Mouse (Mus musculus): ENCODE data around the gene Npy1r.

The Npy1r gene

GRCm38 (mm10) chr8:66696970-66697843 lies at the start of gene Npy1r:
Gene Npy1r (plus strand): TSS chr8:66697192.
- DNase-seq (ENCODE audit: low read depth, low spot score): peak; percentile 65

GRCm38 (mm10) chr8:66681261-66681660 lies 15.7 kb upstream of the Npy1r start:
- no peak for DNase-seq (ENCODE audit: low read depth, low spot score)

- DNase-seq (ENCODE audit: low read depth, low spot score): no peak
Observed at GRCm38 (mm10) chr8:66687511-66688329, 9.3 kb upstream of the Npy1r start, which contains the start of gene Npy5r. Gene Npy5r (minus strand): TSS chr8:66688128.

- no peak for DNase-seq (ENCODE audit: low read depth, low spot score)
Observed at GRCm38 (mm10) chr8:66688395-66688794, 8.6 kb upstream of the Npy1r start.

- no peak for DNase-seq (ENCODE audit: low read depth, low spot score)
Observed at GRCm38 (mm10) chr8:66688799-66689198, 8.2 kb upstream of the Npy1r start.

- no peak for DNase-seq (ENCODE audit: low read depth, low spot score)
Observed at GRCm38 (mm10) chr8:66690402-66690801, 6.6 kb upstream of the Npy1r start.

- no peak for DNase-seq (ENCODE audit: low read depth, low spot score)
Observed at GRCm38 (mm10) chr8:66698011-66698410, 1.0 kb downstream of the Npy1r start.

GRCm38 (mm10) chr8:66698782-66699181 lies 1.8 kb downstream of the Npy1r start:
- DNase-seq (ENCODE audit: low read depth, low spot score): no peak

GRCm38 (mm10) chr8:66714324-66714975 lies 17.5 kb downstream of the Npy1r start:
- DNase-seq (ENCODE audit: low read depth, low spot score): peak; percentile 22

- DNase-seq (ENCODE audit: low read depth, low spot score): no peak
Observed at GRCm38 (mm10) chr8:66722835-66723234, 25.8 kb downstream of the Npy1r start.

GRCm38 (mm10) chr8:66729446-66729845 lies 32.5 kb downstream of the Npy1r start:
- DNase-seq (ENCODE audit: low read depth, low spot score): no peak

GRCm38 (mm10) chr8:66731957-66732356 lies 35.0 kb downstream of the Npy1r start:
- DNase-seq (ENCODE audit: low read depth, low spot score): no peak

- no peak for DNase-seq (ENCODE audit: low read depth, low spot score)
Observed at GRCm38 (mm10) chr8:66742359-66742758, 45.4 kb downstream of the Npy1r start.

- no peak for DNase-seq (ENCODE audit: low read depth, low spot score)
Observed at GRCm38 (mm10) chr8:66745612-66746011, 48.6 kb downstream of the Npy1r start.

GRCm38 (mm10) chr8:66751621-66752020 lies 54.6 kb downstream of the Npy1r start:
- DNase-seq (ENCODE audit: low read depth, low spot score): no peak

GRCm38 (mm10) chr8:66756161-66756560 lies 59.2 kb downstream of the Npy1r start:
- DNase-seq (ENCODE audit: low read depth, low spot score): no peak
